In genomic region chr6:146469936-146470335, GRCm38 (mm10) we compare ENCODE assay signal across 16 mouse cellular contexts. TPM values are rescaled to one million over a fixed set of nuclear protein-coding genes. Genes with fewer than 3 reads are reported as not detected.
DNase-seq lines count a peak whose midpoint lies in the region; ATAC-seq and TF ChIP-seq lines count a peak whose summit lies in the region.
"Had no signal": no experiment of that assay in that cellular context is flagged by ENCODE, and none has a peak within 500 bp of the region (broad histone marks: within the 10 kb centered on the region; RNA-seq: fewer than 3 reads in every experiment).

No protein-coding gene starts in this region.

- H3K4me3 ChIP-seq in gastrocnemius, adult 2 months, result no peak overlapping the region
- no peak overlapping the region for H3K4me3 ChIP-seq in lung, postnatal 0 days (ENCODE audit: low read depth, low read length)
- H3K4me3 ChIP-seq: embryonic facial prominence, embryonic 13.5 days; liver, embryonic 15.5 days; megakaryocyte, embryonic 14.5 days; neural tube, embryonic 13.5 days had no signal

- no peak for TF ChIP-seq CTCF in gastrocnemius, adult 2 months (IDR thresholded peaks at IDR 0.05)
- no peak for TF ChIP-seq CTCF in lung, postnatal 0 days (IDR thresholded peaks at IDR 0.05)

- no peak for TF ChIP-seq EP300 in lung, postnatal 0 days (IDR thresholded peaks at IDR 0.05)

- ATAC-seq in lung, postnatal 0 days, result 0 out of 2 replicates have a peak, but pooled peaks have one; percentile 9
- ATAC-seq: intestine, embryonic 16.5 days had no signal

- WGBS in lung, postnatal 0 days, result 71% methylated on average over 2 of the region's 2 CpGs

- no peaks in the 10 kb centered on the region for H3K36me3 ChIP-seq in lung, postnatal 0 days (ENCODE audit: insufficient read depth, low read length)
- H3K36me3 ChIP-seq: embryonic facial prominence, embryonic 13.5 days; neural tube, embryonic 13.5 days had no signal

- no peaks in the 10 kb centered on the region for H3K9me3 ChIP-seq in lung, postnatal 0 days (ENCODE audit: low read length)
- H3K9me3 ChIP-seq: embryonic facial prominence, embryonic 13.5 days; liver, embryonic 15.5 days; megakaryocyte, embryonic 14.5 days; neural tube, embryonic 13.5 days had no signal

- DNase-seq in gastrocnemius, adult 2 months, result peak; percentile 48
- DNase-seq in gastrocnemius, postnatal 4 days (ENCODE audit: low spot score in 2 of 2), result no peak
- DNase-seq in ovary, postnatal 36 days (ENCODE audit: low spot score), result peak; percentile 39
- no peak for DNase-seq in ovary, postnatal 10 days (ENCODE audit: low spot score)
- DNase-seq in lung, postnatal 0 days (ENCODE audit: low spot score), result peak; percentile 28
- DNase-seq in cerebellum, postnatal 36 days, result no peak
- DNase-seq in frontal cortex, postnatal 36 days (ENCODE audit: low spot score in 2 of 2), result no peak
- no peak for DNase-seq in testis, postnatal 14 days (ENCODE audit: low spot score)
- DNase-seq: heart, postnatal 10 days; thymus, postnatal 14 days had no signal

- intact Hi-C loops in gastrocnemius, adult 2 months (cut with DNase I), result loop anchor here (5.0 kb wide), 1 partner anchor 32 kb away; the partner anchor contains the start of gene Itpr2

- no peak overlapping the region for H3K4me2 ChIP-seq in lung, postnatal 0 days (replicated peaks; ENCODE audit: low read depth, low read length)
- H3K4me2 ChIP-seq: embryonic facial prominence, embryonic 13.5 days; hindbrain, embryonic 14.5 days; liver, embryonic 15.5 days; neural tube, embryonic 13.5 days had no signal

- H3K27ac ChIP-seq in gastrocnemius, adult 2 months, result no peak overlapping the region
- H3K27ac ChIP-seq in lung, postnatal 0 days (ENCODE audit: low read length), result no peak overlapping the region
- H3K27ac ChIP-seq: embryonic facial prominence, embryonic 13.5 days; hindbrain, embryonic 14.5 days; liver, embryonic 15.5 days; neural tube, embryonic 13.5 days had no signal

- no peaks in the 10 kb centered on the region for H3K4me1 ChIP-seq in lung, postnatal 0 days (ENCODE audit: insufficient read depth, low read depth, low read length)
- H3K4me1 ChIP-seq: liver, embryonic 15.5 days; neural tube, embryonic 13.5 days had no signal

- no peak overlapping the region for H3K9ac ChIP-seq in lung, postnatal 0 days (replicated peaks; ENCODE audit: low read depth)
- H3K9ac ChIP-seq: embryonic facial prominence, embryonic 13.5 days; hindbrain, embryonic 14.5 days; liver, embryonic 15.5 days; neural tube, embryonic 13.5 days had no signal

- no peaks in the 10 kb centered on the region for H3K27me3 ChIP-seq in lung, postnatal 0 days (replicated peaks; ENCODE audit: insufficient read depth, low read length)
- H3K27me3 ChIP-seq: embryonic facial prominence, embryonic 13.5 days; liver, embryonic 15.5 days; megakaryocyte, embryonic 14.5 days; neural tube, embryonic 13.5 days had no signal

RNA-seq across cellular contexts. Expression of gene Itpr2, which starts 32.1 kb away (rescaled TPM):
- total RNA-seq in gastrocnemius, adult 2 months (2021), result 1 to 10 TPM; 7.4 to 9.9 TPM
- 10 to 100 TPM; 18.9 to 22.3 TPM for total RNA-seq in gastrocnemius, postnatal 4 days (2021)
- 15.7 and 23.2 TPM in 2 replicates for polyA plus RNA-seq in lung, postnatal 0 days (2015; fragmentation: Nextera tagmentation; extraction: Ambion mirVana)

Comparison
In these comparisons a context has a peak if more than half of its experiments do, and no peak if none do; other contexts are left out.
1. DNase-seq: peak in gastrocnemius, adult 2 months (single experiment), ovary, postnatal 36 days (single experiment) and lung, postnatal 0 days (single experiment); none in gastrocnemius, postnatal 4 days (0 of 2), ovary, postnatal 10 days (single experiment), cerebellum, postnatal 36 days (0 of 2), frontal cortex, postnatal 36 days (0 of 2) and testis, postnatal 14 days (single experiment).